ENCODE assay signal across 1 mouse cellular context in genomic region chr5:122133050-122133389, GRCm38 (mm10).
TF ChIP-seq lines count a peak whose summit lies in the region.

No protein-coding gene starts in this region.

TF ChIP-seq in MEL, 35 proteins besides CTCF, POLR2A, EP300 and RAD21 (continued from another document):
- TF ChIP-seq ETS1 (IDR thresholded peaks at IDR 0.05; ENCODE audit: low read depth, low read length) (peak; percentile 41; the same call in 1 of the 2 replicates), CHD2 (IDR thresholded peaks at IDR 0.05; ENCODE audit: low read length) (no peak), UBTF (IDR thresholded peaks at IDR 0.05; ENCODE audit: borderline replicate concordance, insufficient read depth, low read depth, low read length) (no peak), JUND (IDR thresholded peaks at IDR 0.05; ENCODE audit: low read depth, low read length) (no peak), ZKSCAN1 (IDR thresholded peaks at IDR 0.05; ENCODE audit: low read depth, low read length) (no peak), TBP (IDR thresholded peaks at IDR 0.05; ENCODE audit: low read depth, low read length) (peak; percentile 92), TAL1 (IDR thresholded peaks at IDR 0.05; ENCODE audit: low read length) (no peak), BHLHE40 (IDR thresholded peaks at IDR 0.05; ENCODE audit: borderline replicate concordance, low read depth, low read length) (no peak), E2F4 (IDR thresholded peaks at IDR 0.05; ENCODE audit: borderline replicate concordance, low read depth, low read length) (no peak), MEF2A (IDR thresholded peaks at IDR 0.05; ENCODE audit: extremely low read depth, insufficient replicate concordance, low read depth, low read length, poor library complexity, severe bottlenecking) (no peak), MAX (IDR thresholded peaks at IDR 0.05; ENCODE audit: low read length) (no peak), CHD1 (IDR thresholded peaks at IDR 0.05; ENCODE audit: low read depth, low read length) (no peak), ZC3H11A (IDR thresholded peaks at IDR 0.05; ENCODE audit: low read depth, low read length) (no peak), HCFC1 (IDR thresholded peaks at IDR 0.05; ENCODE audit: low read depth, low read length) (peak; percentile 31; the same call in 1 of the 2 replicates), RCOR1 (IDR thresholded peaks at IDR 0.05; ENCODE audit: low read depth, low read length) (peak; percentile 16; the same call in 1 of the 2 replicates), GATA1 (IDR thresholded peaks at IDR 0.05; ENCODE audit: low read depth, low read length) (peak; percentile 85), USF2 (IDR thresholded peaks at IDR 0.05; ENCODE audit: borderline replicate concordance in 1 of 2, insufficient read depth in 1 of 2, low read depth in 1 of 2, low read length in 2 of 2) (no peak), GABPA (IDR thresholded peaks at IDR 0.05; ENCODE audit: low read depth, low read length) (no peak), NRF1 (IDR thresholded peaks at IDR 0.05; ENCODE audit: insufficient read depth, low read depth, low read length, poor library complexity, severe bottlenecking) (no peak), ELF1 (IDR thresholded peaks at IDR 0.05; ENCODE audit: low read depth, low read length) (no peak; the same call in 1 of the 2 replicates), MXI1 (IDR thresholded peaks at IDR 0.05; ENCODE audit: low read depth, low read length) (peak; percentile 39; the same call in 1 of the 2 replicates), ZNF384 (IDR thresholded peaks at IDR 0.05; ENCODE audit: low read depth, low read length) (no peak; the same call in 1 of the 2 replicates), MAZ (IDR thresholded peaks at IDR 0.05; ENCODE audit: low read depth, low read length) (no peak; the same call in 1 of the 2 replicates), POLR2AphosphoS5 (IDR thresholded peaks at IDR 0.05; ENCODE audit: borderline replicate concordance, low read depth, low read length) (no peak), TCF12 (IDR thresholded peaks at IDR 0.05; ENCODE audit: low read depth, low read length) (peak; percentile 46), USF1 (IDR thresholded peaks at IDR 0.05; ENCODE audit: low read depth, low read length) (no peak), MYB (IDR thresholded peaks at IDR 0.05; ENCODE audit: low read depth, low read length) (peak; percentile 62), KAT2A (conservative IDR thresholded peaks at IDR 0.05; ENCODE audit: low read depth, low read length) (no peak), MYC (IDR thresholded peaks at IDR 0.05; ENCODE audit: low read depth, low read length) (peak; percentile 53; the same call in 1 of the 2 replicates), MAFK (IDR thresholded peaks at IDR 0.05; ENCODE audit: borderline replicate concordance, low read depth, low read length) (no peak), ZMIZ1 (IDR thresholded peaks at IDR 0.05; ENCODE audit: low read depth, low read length) (peak; percentile 53; the same call in 1 of the 2 replicates), NELFE (IDR thresholded peaks at IDR 0.05; ENCODE audit: low read depth, low read length) (0 out of 2 replicates have a peak, but pooled peaks have one; percentile 35), POLR2AphosphoS2 (IDR thresholded peaks at IDR 0.05; ENCODE audit: low read length) (no peak)
